Mouse (Mus musculus) layer of hippocampus, postnatal 36 days (tissue): ENCODE data around the gene Tns1. TPM values are rescaled to one million over a fixed set of nuclear protein-coding genes. Genes with fewer than 3 reads are reported as not detected.
"Not testable (repeated sequence)": the region's sequence is repeated elsewhere in the genome, so short reads cannot be mapped to it uniquely, and the experiment has no call there.

Experiments
- DNase-seq, 2 experiments: peaks; one replicate each; pipeline ENCODE4 v3.0.0; 2022
- total RNA-seq, 2 experiments: library from RNA; stranded (reverse); gene quantifications; 2 replicates each; pipeline ENCODE4 v1.2.3; 2021

Gene Tns1
- 10 to 100 TPM; 34.5 to 48.6 TPM for total RNA-seq

GRCm38 (mm10) chr1:74124021-74124981 is at the start of gene Tns1:
TSS of gene Tns1 (minus strand) at chr1:74124449.
- no peak for DNase-seq

- no peak for DNase-seq
These were observed 48.5 kb upstream of the Tns1 start for GRCm38 (mm10) chr1:74172722-74173121.

DNA sequence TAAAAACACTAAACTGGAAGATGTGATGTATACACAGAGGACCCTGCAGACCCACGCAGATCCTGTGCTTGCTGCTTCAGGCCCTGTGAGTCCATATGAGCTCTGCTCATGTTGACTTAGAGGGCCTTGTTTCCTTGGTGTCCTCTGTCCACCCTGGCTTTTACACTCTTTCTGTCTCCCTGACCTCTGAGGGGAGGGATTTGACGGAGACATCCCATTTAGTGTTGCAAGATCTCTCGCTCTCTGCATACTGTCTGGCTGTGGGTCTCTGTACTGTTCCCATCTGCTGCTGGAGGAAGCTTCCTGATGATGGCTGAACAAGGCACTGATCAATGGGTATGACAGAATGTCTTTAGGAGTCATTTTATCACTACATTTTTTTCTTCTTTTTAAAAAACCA is 45.5 kb upstream of the Tns1 start:
- no peak for DNase-seq

- no peak for DNase-seq
These were observed 42.9 kb upstream of the Tns1 start for GRCm38 (mm10) chr1:74167136-74167535.

GRCm38 (mm10) chr1:74160036-74160435 is 35.8 kb upstream of the Tns1 start:
- DNase-seq = no peak

GRCm38 (mm10) chr1:74159613-74160012 is 35.4 kb upstream of the Tns1 start:
- not testable (repeated sequence) for DNase-seq

- DNase-seq = no peak
These were observed 32.2 kb upstream of the Tns1 start for GRCm38 (mm10) chr1:74156381-74156910.

- DNase-seq = no peak
These were observed 31.3 kb upstream of the Tns1 start for GRCm38 (mm10) chr1:74155435-74156012.

- DNase-seq = no peak
These were observed 29.4 kb upstream of the Tns1 start, which contains the start of gene Cxcr2 for GRCm38 (mm10) chr1:74153461-74154184. TSS of gene Cxcr2 (plus strand) at chr1:74153989.

- DNase-seq = no peak
These were observed 26.8 kb upstream of the Tns1 start for GRCm38 (mm10) chr1:74151091-74151490.

DNA sequence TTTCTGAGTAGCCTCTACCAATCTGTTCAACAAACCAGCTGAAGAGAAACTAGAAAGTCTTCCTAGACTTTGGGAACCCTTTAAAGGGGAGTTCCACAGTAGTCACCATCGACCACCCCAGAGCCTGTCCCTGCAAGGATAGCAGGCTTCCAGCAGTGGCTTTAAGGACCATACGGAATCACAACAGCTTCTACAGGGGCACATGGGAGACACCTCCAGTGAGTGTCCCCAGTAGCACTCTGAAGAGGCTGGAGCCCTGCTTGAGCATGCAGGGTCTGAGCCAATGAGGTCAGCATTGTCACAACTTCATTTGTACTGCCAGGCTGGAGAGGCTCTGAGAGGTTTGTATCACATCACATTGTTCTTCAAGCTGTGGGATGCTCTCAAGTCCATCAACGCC is 25.9 kb upstream of the Tns1 start:
- DNase-seq = no peak

GRCm38 (mm10) chr1:74149106-74149885 is 25.0 kb upstream of the Tns1 start:
- DNase-seq = no peak

DNA sequence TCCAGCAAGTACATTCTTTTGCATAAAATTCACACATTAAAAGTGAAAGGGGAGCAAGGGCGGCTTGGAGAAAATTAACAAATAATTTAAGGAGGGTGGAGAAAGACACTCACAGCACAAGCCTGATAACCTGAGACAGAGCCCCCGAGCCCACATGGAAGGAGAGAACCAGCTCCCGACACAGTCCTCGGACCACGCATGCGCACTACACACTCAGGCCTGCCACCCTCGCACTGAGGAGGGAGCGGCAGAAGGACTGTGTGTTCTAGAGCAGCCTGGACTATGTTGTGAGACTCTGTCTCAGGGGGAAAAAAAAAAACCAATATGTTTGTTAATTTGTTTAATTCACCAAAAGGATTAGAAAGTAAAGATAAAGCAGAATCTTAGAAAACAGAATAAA is 17.5 kb upstream of the Tns1 start:
- peak in 1 of 2 experiments; percentile 52 for DNase-seq

GRCm38 (mm10) chr1:74139415-74139814 is 15.2 kb upstream of the Tns1 start:
- DNase-seq = no peak

DNA sequence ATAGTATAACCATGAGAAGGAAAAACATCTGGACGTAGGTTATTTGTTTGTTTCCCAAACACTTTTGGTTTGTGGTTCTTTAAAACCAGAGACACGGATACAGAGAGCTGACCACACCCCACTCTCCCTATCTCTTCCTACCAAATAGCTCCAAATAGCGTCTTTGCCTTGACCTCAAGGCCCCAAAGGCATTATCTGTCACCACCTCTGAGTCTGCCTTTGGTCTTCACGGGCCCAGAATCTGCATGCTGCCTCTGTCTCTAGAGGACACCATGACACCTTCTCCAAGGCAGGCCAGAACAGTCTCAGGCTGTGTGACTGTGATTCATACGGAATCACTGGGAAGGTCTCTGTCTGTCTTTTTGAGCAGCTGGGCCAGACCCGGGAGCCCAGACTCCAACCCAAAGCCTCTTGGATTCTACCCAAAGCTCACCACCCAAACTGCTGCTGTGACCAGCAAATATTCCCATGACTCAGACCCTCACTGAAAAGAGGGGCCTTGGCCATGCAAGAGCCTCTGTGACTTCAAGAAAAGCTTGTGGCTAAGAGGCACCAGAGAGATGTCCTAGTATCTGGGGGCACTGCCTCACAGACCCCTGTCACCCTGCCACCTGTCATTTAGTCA is 11.2 kb upstream of the Tns1 start:
- no peak for DNase-seq

DNA sequence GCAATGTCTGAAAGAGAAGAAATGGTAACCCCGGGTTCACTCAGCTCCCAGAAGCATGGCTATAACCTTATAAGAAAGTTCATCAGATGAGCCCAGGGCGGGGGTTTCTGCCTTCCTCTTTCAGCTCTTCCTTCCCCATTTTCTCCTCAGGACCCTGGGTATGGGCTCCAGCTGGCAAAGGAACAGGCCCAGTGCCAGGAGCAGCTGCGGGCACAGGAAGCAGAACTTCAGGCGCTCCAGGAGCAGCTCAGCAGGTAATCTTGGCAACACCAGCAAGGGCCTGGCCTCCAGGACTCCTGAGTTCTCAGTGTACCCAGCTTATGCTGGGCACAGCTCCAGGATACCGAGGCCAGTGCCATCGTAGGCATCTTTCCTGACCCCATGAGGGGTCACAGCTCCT is 9.7 kb upstream of the Tns1 start:
- DNase-seq = no peak

DNA sequence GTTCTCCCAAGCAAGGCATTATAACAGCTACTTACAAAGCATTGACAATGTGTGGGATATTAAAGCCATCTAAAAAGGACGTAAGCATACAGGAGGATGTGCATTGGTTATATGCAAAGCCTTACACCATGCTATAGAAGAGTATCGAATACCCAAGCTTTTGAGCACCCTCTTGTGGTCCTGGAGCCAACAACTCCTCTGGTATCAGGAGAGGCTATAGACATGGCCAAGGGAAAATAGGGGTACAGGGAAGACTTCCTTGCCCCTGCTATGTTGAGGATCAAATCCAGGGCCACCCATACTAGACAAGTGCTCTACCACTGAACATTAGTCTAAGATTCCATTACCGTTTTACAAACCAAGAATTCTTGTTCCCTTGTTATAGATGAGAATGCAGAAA is 7.8 kb upstream of the Tns1 start:
- DNase-seq = no peak

DNA sequence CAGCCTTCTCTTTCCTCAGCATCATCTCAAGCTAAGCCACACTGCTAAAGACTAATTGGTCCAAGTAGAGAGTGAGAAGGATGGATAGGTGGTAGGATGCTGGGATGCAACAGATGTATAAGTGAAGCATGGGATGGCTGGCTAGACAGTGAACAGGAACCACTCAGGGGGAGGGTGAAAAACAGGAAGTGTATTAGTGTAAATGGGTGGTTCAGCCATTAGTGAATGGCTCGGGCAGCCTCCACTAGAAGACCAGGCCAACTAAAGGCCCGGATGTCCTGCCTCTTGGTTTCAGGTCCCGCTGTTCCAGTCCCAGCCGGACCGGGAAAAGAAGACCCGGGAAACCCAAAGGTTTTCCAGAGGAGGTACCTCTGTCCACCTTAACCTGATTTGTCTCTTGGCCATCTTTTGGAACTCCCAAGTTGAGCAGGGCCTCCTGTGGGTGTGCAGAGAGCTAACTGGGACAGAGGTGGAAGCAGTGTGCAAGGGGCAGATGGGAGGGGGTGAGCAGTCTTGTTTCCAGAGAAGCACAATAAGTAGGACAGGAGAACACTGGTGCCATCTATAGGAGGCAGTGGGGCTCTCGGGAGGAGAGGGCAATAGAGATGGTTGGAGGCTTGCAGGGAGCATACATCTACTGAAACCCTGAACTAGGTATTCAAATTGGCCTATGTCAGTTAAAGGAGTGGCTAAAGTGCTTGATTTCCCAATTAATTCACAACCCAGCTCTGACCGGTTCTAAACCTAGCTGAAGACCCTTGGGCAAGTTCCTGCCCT is 6.8 kb upstream of the Tns1 start:
- no peak for DNase-seq

DNA sequence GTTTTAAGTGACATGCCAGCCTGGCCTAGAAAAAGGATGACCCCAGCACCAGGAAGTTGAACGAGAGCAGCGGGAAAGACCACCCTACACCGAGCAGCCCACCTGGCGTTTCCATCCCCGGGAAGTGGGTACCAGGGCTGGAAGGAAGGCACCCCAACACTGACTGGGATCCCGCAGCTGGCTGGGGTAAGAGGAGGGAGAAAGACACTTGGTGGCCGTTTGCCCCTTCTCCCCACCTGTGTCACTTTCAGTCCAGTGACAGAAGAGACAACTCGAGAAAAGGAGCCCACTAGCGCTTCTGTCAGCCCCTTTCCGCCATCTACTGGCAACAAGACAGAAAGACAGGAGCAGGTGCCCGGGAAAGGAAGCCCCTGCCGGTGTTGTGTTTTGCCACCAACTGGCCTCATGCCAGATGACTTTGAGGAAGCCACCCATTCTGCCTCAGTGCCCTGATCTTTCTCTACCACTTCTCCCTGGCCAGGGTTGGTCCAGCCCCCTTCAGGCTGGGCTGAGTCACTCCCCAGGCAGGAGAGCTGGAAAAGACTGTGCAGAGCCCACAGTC is 823 bp upstream of the Tns1 start, which contains the start of gene Rufy4:
TSS of gene Rufy4 (plus strand) at position 551 of the 562 bp plus-strand sequence.
- DNase-seq = peak; percentile 62

- DNase-seq = no peak
These were observed 1.0 kb downstream of the Tns1 start for GRCm38 (mm10) chr1:74123215-74123614.
